Mouse (Mus musculus) c-Kit-positive CD71-negative TER-119-negative erythroid progenitor cells, embryonic 14.5 days (primary cell): Measurements from ENCODE around the gene Aph1a.
A peak's percentile ranks its signal among the peaks of the same experiment; 100 is the strongest.
"Not testable (repeated sequence)": the region's sequence is repeated elsewhere in the genome, so short reads cannot be mapped to it uniquely, and the experiment has no call there.

Experiments used
- DNase-seq: peaks from one replicate; pipeline ENCODE4 v3.0.0-alpha.2; 2013; ENCODE audit warnings: low read depth

The Aph1a gene

DNA sequence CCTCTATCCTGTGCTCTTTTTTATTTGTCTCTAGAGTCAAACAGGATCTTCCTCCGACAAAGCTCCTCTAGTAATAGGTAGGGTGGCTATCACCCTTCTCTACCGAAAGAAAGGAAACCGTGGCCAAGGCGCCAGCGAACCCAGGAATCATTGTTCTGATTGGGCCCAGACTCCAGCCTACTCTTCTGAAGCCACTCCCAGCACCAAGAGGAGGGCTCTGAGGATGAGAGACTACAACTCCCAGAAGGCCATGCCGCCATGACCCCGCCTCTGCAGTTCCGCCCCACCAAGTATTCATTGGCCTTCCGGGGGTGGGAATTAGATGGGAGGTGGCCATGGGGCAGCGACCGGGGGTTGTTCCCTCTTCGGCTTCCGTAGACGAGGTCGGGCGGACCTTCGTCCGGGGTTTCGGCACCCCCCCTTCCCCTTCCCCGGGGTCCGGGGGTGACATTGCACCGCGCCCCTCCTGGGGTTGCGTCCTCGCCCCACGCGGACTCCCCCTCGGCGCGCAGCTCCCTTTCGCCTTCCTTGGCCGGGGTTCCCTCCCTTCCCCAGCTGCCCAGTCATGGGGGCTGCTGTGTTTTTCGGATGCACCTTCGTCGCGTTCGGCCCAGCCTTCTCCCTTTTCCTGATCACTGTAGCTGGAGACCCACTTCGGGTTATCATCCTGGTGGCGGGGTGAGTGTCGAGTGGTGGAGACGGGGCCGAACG is at the start of gene Aph1a:
Gene Aph1a, plus strand, starts transcription at position 364 of the 711 bp plus-strand sequence.
- peak; percentile 93 for DNase-seq

DNA sequence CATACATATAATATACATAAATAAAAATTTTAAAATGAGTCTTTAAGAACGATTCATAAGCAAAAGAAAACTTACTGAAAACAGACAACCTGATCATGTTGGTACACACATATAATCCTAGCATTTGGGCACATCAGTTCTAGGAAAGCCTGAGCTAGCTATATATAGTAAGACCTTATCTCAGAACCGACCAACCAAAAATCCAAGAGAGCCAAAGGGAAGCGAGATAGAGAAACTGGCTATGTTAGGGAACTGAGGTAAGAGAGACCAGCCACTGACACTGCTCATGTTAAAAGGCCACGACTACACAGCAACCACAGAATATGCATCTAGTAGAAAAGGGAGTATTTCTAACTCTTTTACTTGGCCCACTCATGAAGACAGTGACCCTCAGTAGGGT is 43.2 kb upstream of the Aph1a start:
- no peak for DNase-seq

DNA sequence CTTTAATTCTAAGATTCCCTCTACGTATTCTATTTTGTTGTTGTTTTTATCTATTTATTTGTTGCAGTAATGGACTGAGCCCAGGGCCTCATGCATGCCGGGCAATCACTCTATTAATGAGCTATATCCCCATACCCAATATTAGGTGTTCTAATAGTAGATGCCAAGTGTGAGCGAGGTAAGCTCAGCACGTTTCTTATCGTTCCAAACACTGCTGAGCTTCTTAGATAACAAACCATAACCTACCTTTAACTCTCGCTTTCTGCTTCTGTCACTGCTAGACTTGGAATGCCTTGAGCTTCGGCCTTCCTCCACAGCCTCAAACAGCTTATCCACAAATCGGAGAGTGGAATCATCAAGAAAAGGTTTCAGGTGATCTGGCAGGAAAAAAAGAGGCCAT is 42.5 kb upstream of the Aph1a start:
- no peak for DNase-seq

DNA sequence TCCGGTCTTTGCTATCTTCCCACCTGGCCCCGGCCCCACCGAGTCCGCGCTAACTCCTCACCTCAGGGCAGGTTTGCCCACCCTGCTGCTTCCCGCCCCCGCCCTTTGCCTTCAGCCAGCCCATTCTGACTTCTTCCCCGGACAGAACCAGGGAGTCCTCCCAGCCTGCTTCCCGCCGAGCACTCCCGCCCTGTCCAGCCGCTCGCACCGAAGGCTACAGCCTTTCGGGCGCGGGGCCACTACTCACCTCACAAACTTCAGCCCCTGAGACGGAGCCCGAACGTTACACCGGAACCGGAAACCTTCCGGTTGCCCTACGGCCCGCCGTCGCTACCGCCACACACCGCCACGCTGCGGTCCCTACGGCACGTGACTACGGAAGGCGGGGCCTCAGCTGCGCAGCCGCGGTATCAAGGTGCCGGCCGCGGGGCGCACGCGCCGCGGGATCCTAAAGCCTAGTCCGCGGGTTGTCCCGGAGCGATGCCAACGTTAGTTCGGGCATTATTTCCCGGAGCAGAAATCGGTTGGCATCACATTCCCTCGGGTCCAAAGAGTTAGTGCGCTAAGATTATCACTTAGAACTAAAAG is 38.2 kb upstream of the Aph1a start, which contains the start of gene Prpf3:
Gene Prpf3, minus strand, starts transcription at position 384 of the 588 bp plus-strand sequence.
- DNase-seq, result peak; percentile 84

DNA sequence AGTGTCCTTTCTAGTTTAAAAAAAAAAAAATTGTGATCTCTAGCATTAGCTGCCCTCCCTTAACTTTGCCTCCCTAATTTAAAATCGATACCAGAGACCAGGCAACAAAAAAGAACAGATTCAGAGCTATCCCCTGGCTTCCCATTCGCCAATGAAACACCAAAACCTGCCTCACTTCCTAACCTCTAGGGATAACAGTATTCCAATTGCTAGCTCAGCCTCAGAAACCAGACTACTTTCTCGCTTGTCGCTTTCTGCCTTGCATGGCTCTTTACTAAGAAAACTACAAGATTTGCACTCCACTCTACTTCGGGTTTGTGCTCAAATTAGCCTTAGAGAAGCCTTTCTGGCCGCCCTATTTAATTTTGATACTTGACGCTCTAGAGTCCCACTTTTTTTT is 37.7 kb upstream of the Aph1a start:
- no peak for DNase-seq

DNA sequence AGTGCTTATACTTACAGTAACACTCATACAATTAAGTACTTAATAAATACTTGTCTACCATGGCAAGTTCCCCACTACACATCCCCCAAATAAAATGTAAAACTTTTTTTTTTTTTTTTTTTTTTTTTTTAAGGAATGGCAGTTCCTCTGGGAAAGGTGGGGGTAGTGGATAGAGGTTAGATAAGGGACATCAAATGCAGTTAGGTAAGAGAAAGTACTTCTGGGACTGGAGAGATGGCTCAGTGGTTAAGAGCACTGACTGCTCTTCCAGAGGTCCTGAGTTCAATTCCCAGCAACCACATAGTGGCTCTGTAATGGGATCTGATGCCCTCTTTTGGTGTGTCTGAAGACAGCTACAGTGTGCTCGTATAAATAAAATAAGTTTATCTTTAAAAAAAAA is 36.7 kb upstream of the Aph1a start:
- not testable (repeated sequence) for DNase-seq

DNA sequence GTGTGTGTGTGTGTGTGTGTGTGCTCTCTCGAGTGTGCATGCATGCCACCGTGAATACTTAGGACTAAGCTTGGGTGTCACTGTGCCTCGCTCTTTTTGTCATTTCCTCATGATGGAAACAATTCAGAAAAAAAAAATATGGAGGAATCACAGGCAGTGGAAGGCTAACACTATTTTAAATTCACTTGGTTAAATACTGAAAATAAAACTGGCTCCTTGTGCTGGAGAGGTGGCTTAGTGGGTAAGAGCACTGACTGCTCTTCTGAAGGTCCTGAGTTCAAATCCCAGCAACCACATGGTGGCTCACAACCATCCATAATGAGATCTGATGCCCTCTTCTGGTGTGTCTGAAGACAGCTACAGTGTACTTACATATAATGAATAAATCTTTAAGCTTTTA is 35.5 kb upstream of the Aph1a start:
- not testable (repeated sequence) for DNase-seq

DNA sequence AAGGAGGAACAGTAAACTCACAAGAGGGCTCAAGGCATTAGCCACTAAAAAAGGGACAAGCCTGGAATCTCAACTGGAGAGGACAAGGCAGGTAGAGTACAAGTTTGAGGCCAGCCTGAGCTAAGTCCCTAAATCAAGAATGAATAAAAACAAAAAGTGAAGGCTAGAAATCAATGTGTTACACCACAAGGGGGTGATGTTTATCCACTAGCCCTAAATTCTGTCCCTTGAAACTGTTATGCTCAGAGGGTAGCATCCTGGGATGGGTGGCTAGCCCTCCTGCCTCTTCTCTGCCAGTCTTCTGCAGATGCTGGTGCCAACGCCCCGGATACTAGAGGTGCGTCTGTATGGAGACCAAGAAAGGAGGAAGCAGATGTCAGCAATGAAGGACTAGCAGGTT is 33.4 kb upstream of the Aph1a start:
- DNase-seq, result no peak

DNA sequence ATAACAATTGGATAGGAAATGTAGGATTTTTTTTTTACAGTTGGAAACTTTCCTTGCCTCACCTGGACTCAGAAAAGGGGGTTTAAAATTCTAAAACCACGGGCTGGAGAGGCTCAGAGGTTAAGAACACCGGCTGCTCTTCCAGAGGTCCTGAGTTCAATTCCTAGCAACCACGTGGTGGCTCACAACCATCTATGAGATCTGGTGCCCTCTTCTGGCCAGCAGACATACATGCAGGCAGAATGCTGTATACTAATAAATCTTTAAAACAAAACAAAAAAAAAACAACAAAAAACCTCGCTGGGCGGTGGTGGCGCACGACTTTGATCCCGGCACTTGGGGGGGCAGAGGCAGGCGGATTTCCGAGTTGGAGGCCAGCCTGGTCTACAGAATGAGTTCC is 32.6 kb upstream of the Aph1a start:
- DNase-seq, result no peak

DNA sequence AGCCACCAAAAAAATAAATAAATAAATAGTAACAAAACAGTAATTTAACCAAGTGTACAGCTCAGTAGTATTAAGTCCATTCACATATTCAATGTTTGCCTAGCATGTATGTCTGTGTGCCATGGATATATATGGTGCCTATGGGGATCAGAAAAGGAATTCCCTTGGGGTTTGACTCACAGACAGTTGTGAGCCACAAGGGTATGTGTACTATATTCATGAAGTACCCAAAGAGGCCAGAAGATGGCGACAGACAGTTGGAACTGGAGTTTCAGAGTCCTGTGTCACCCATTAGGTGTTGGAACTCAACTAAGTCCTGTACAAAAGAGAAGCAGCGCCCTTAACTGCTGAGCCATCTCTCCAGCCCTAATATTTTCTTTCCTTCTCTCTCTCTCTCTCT is 32.0 kb upstream of the Aph1a start:
- peak; percentile 96 for DNase-seq

DNA sequence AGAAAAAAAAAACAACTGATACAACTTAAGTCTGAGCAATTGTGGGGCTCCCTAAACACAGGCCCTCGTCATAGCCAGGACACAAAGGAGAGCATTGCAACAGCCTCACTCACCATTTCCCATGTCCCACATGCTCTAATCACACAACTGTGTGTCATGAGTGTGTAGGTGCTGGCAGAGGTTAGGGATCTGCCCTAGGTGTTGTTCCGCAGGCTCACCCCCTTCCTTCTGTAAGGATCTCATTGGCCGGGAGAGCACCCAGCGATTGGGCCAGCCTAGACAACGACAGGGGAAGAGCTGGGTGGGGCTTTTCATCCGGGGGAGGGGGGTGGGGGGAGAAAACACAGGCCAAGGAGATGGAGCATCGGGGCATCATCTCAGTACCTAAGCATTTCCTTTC is 30.2 kb upstream of the Aph1a start:
- DNase-seq, result no peak

DNA sequence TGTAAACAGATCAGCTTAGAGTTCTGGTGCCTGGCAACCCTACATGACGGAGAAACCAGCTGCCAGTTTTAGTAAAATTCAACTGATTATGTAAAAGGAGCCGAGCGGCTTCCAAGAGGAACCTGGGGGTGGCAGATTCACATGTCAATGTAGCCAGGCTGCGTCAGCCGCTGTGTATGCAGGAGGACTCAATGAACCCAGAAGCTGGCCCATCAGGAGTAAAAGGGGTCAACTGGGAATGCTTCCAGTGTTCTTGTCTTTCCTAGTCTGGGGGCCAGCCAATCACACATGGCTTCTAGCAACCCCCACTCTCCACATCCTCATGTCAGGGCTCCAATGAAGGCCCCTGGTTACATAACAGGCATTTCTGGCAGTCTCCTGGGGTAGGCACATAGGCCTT is 28.7 kb upstream of the Aph1a start:
- DNase-seq, result no peak

DNA sequence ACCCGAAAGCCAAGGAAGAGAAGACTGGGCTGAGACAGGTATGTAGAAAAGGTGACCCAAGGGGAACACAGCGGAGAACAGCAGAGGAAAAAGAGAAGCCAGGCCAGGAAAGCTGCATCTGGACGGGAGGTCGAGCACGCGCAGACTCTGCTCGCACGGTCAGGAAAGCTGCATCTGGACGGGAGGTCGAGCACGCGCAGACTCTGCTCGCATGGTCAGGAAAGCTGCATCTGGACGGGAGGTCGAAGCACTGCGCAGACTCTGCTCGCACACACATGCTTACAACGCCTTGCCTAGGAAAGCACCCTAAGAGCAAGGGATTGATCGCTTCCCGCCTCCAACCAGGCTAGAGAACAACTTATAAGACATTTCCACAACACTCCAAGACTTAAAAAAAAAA is 28.2 kb upstream of the Aph1a start:
- no peak for DNase-seq

DNA sequence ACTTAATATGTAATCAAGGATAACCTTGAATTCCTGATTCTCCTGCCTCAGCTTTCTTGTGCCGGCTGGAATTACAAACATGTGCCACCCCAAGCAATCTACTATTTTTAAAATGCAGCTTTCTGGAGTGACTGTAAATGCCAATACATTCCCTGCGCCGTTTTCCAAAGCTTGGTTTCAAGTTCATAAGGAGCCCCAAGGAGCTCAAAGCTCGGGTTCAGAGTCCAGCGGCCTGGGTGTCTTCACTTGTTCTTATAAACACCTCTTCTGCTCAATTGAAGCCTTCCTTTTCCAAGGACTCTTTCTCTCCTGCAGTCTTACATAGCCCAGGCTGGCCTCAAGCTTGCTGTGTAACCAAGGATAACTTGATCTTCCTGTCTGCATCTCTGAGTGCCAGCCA is 27.7 kb upstream of the Aph1a start:
- no peak for DNase-seq

DNA sequence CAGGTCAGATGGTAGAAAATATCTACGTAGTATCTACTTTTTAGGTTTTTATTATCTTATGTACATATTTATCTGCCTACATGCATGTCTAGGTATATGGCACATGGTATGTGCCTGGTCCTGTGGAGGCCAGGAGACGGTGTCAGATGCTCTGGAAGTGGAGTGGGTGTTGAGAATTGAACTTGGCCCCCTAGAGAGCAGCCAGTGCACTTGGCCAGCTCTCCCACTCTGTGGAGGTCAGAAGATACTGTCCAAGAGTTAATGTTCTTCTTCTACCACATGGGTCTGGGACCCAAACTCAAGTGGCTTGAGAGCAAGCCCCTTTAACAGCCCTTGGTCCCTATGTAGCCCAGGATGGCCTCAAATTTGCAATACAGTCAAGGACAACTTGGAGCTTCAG is 26.4 kb upstream of the Aph1a start:
- no peak for DNase-seq

DNA sequence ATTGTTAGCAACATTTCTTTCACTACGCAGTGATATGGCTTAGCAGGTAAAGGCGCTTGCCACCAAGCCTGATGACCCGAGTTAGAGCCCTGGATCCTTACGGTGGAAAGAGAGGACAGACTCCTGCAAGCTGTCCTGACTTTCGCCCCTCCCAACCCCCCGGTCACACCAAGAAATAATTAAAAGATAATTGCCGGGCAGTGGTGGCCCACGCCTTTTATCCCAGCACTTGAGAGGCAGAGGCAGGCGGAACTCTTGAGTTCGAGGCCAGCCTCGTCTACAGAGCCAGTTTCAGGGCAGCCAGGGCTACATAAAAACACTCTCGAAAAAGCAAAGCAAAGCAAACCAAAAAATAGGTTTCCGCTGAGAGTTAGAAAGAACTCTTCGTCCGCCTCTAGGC is 22.8 kb upstream of the Aph1a start:
- DNase-seq, result no peak

DNA sequence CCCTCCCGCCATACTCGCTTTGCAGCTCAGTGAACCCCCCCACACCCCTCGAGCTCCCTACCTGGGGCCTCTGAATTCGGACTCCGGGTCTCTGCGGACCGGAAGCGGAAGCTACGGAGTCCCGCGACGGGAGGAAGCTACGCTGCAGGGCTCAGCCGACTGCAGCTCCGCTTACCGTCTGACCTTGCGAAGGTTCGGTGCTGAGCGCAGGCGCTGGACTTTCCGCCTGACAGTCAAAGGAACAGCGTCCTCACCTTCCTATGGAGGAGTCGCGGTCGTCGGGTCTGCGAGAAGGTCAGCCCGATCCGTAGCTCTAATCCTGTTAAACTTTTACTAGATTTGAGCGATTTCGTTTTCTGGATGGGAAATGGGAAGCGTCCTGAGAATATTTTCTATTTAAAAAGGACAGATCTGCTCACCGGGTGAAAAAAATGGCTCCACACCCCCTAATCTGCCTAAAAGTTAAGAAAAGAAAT is 22.3 kb upstream of the Aph1a start, which contains the start of gene Mrps21:
Gene Mrps21, minus strand, starts transcription at position 128 of the 476 bp plus-strand sequence.
- peak; percentile 79 for DNase-seq

DNA sequence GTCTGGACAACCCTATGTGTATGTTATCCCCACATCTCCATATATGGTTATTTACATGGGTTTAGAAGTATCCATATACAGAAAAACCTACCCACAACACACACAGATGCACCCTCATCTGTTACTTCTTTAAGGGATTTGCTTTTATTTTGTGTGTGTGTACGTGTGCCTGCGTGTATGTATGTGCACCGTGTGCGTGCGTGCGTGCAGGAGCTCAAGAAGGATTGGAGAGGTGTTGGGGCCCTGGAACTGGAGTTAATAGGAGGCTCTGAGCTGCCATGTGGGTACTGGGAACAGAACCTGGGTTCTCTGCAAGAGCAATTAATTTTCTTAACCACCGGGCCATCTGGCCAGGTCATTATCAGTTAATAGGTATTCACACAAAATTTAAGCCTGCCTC is 21.7 kb upstream of the Aph1a start:
- no peak for DNase-seq

DNA sequence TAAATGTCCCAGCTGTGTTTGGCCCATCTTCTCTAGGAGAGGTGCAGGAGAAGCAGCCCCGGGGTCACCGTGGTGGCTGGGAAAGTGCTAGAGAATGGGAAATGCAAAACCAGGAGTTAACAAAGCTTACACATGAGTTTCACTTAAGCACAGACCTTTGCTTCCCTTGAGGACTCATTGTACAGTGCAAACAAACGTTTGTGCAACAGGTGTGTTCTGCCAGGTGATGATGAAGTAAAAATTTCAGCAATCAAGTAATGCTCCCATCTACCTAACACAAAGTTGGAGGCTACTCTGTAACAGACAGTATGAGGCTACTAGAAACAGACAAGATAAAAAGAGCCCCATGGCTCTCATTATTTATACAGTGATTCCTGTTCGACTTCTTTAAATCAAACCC is 14.7 kb upstream of the Aph1a start:
- no peak for DNase-seq

DNA sequence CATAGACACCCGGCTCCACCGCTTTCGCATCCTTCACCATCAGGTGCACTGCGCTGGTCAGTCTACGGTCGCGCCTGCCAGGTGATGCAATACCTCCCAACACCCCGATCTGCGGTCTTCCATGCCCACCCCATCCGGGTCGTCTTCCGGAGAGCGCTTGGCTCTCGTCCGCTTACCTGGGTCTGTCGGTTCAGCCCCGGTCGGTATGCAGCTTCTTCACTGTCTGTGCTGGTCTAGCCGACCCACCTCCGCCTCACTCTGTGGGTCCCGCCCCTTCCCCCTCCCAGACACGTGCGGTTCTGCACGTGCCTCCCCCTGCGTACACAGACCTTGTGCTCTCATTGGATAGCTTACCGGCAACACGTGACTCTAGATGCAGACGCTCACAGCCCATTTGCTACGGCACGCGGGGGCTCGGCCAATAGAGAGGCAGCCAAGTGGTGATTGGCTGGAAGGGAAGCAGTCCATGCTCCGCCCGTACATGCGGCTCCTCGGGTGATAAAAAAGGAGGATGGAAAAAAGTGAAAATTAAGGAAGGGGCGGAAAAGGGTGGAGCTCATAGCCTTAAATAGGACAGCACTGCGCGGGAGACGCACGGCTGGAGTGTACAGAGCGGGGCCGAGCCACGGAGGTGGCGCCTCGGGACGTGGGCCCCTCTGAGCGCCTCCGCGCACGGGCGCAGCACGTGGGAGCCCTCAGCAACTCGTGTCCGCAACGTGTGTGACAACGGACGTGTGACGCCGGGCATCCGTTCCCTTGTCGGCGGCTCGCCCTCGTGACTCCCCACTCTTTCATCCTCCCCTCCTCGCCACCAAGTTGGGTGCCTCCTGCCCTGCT is 11.6 kb upstream of the Aph1a start, which contains the start of gene Ciart:
Gene Ciart, minus strand, starts transcription at position 273 of the 837 bp plus-strand sequence.
- peak; percentile 86 for DNase-seq

DNA sequence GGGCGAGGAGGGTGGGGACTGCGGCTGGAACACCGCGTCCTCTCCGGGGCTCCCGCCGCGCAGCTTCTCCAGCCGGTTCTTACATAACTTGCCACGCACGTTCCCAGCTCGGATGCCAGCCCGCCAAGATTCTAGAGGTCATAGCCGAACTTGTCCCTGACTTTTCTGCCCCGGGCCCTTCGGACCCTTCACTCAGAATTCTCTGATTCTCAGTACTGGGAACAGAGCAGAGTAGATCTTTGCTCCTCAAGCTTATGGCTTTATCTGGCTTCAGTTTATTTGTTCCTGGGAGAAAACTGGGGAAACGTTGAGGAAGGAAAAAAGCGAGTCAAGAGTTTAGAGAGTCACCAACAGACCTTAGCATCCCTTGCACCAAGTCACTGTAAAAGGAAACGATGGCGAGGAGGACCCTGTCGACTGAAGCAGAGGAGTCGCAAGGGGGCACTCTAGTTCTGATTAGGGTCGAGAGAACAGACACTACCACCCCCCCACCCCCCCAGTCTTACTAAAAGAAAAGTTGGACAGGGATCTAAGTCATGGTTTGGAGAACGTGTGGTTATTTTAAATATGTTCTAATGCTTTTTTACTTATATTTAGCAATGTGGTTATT is 10.8 kb upstream of the Aph1a start:
- no peak for DNase-seq

DNA sequence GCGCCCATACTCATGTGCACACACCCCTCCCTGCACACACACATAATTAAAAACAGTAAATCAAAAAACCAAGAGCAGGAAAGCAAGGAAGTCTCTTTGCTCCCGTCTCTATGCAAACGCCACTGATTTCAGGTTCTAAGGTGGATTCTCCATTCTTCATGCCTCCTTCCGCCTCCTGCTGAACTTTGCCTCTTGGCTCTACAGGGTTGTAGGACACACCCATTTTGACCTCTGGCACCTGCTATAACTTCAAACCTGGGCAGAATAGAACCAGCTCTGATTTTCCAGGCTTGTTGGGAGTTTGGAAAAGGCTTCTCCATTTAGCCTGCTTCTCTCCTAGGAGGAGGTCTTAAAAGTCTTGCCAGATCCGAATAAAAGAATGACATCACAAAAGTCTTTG is 9.4 kb upstream of the Aph1a start:
- DNase-seq, result no peak
